Mouse (Mus musculus) right cerebral cortex, adult 2 months (tissue): Measurements from ENCODE around the gene Myo6.

Experiments
- DNase-seq, 2 experiments: peaks; one replicate each; pipeline ENCODE4 v3.0.0; 2021 to 2022; ENCODE audit warnings: low spot score in 2 of 2

The Myo6 gene

GRCm38 (mm10) chr9:80233831-80234455 is 69.1 kb downstream of the Myo6 start:
- DNase-seq = no peak

GRCm38 (mm10) chr9:80237184-80237799 is 72.5 kb downstream of the Myo6 start:
- no peak for DNase-seq

- DNase-seq = no peak
These were observed 76.9 kb downstream of the Myo6 start for GRCm38 (mm10) chr9:80241719-80242118.

- no peak for DNase-seq
These were observed 87.3 kb downstream of the Myo6 start for GRCm38 (mm10) chr9:80252146-80252545.

GRCm38 (mm10) chr9:80253241-80253640 is 88.4 kb downstream of the Myo6 start:
- DNase-seq = no peak

GRCm38 (mm10) chr9:80256561-80256960 is 91.7 kb downstream of the Myo6 start:
- no peak for DNase-seq

GRCm38 (mm10) chr9:80258396-80258795 is 93.6 kb downstream of the Myo6 start:
- no peak for DNase-seq

- DNase-seq = no peak
These were observed 96.1 kb downstream of the Myo6 start for GRCm38 (mm10) chr9:80260905-80261304.

GRCm38 (mm10) chr9:80262367-80263026 is 97.7 kb downstream of the Myo6 start:
- DNase-seq = no peak

- DNase-seq = no peak
These were observed 101.3 kb downstream of the Myo6 start for GRCm38 (mm10) chr9:80266086-80266485.

- DNase-seq = no peak
These were observed 101.7 kb downstream of the Myo6 start for GRCm38 (mm10) chr9:80266507-80266906.

GRCm38 (mm10) chr9:80269596-80269995 is 104.8 kb downstream of the Myo6 start:
- DNase-seq = peak; percentile 25 to 36

GRCm38 (mm10) chr9:80272951-80273350 is 108.1 kb downstream of the Myo6 start:
- no peak for DNase-seq

GRCm38 (mm10) chr9:80275053-80275771 is 110.4 kb downstream of the Myo6 start:
- no peak for DNase-seq

GRCm38 (mm10) chr9:80275772-80276134 is 110.9 kb downstream of the Myo6 start:
- no peak for DNase-seq

GRCm38 (mm10) chr9:80277157-80277556 is 112.3 kb downstream of the Myo6 start:
- peak in 1 of 2 experiments; percentile 4 for DNase-seq

- DNase-seq = no peak
These were observed 112.9 kb downstream of the Myo6 start for GRCm38 (mm10) chr9:80277770-80278169.

- no peak for DNase-seq
These were observed 115.9 kb downstream of the Myo6 start for GRCm38 (mm10) chr9:80280724-80281123.

- no peak for DNase-seq
These were observed 117.6 kb downstream of the Myo6 start for GRCm38 (mm10) chr9:80282426-80282825.

GRCm38 (mm10) chr9:80284539-80285174 is 119.8 kb downstream of the Myo6 start:
- DNase-seq = no peak

GRCm38 (mm10) chr9:80286845-80287244 is 122.0 kb downstream of the Myo6 start:
- no peak for DNase-seq

GRCm38 (mm10) chr9:80293056-80293584 is 128.3 kb downstream of the Myo6 start:
- peak in 1 of 2 experiments; percentile 12 for DNase-seq
